Mouse (Mus musculus) mature B cell (primary cell): ENCODE data around the gene Ets1.

Source experiments
- in situ Hi-C: fragments of 300-500 bp; cut with MboI; formaldehyde crosslinking; loops from 2 replicates; pipeline ENCODE4 v1.14.3; 2019

Gene Ets1

GRCm38 (mm10) chr9:32758280-32758905 is 122.4 kb downstream of the Ets1 start:
- in situ Hi-C loops = loop anchor here (25.0 kb wide), 2 partner anchors 179 to 329 kb away; no protein-coding TSS in a partner anchor

GRCm38 (mm10) chr9:32760649-32761157 is 124.7 kb downstream of the Ets1 start:
- in situ Hi-C loops = loop anchor here (25.0 kb wide), 2 partner anchors 177 to 327 kb away; no protein-coding TSS in a partner anchor

GRCm38 (mm10) chr9:32761326-32761725 is 125.3 kb downstream of the Ets1 start:
- in situ Hi-C loops = loop anchor here (25.0 kb wide), 2 partner anchors 176 to 326 kb away; no protein-coding TSS in a partner anchor

GRCm38 (mm10) chr9:32764374-32764773 is 128.4 kb downstream of the Ets1 start:
- in situ Hi-C loops = loop anchor here (25.0 kb wide), 2 partner anchors 173 to 323 kb away; no protein-coding TSS in a partner anchor

- in situ Hi-C loops = loop anchor here (25.0 kb wide), 2 partner anchors 172 to 322 kb away; no protein-coding TSS in a partner anchor
These were observed 129.1 kb downstream of the Ets1 start for GRCm38 (mm10) chr9:32765123-32765522.

GRCm38 (mm10) chr9:32778866-32779265 is 142.8 kb downstream of the Ets1 start:
- in situ Hi-C loops = no loop called here

GRCm38 (mm10) chr9:32782391-32783092 is 146.5 kb downstream of the Ets1 start:
- in situ Hi-C loops = no loop called here

GRCm38 (mm10) chr9:32787091-32787490 is 151.1 kb downstream of the Ets1 start:
- in situ Hi-C loops = no loop called here

GRCm38 (mm10) chr9:32787615-32788014 is 151.6 kb downstream of the Ets1 start:
- in situ Hi-C loops = no loop called here

GRCm38 (mm10) chr9:32789306-32789705 is 153.3 kb downstream of the Ets1 start:
- in situ Hi-C loops = no loop called here

- in situ Hi-C loops = no loop called here
These were observed 155.7 kb downstream of the Ets1 start for GRCm38 (mm10) chr9:32791699-32792098.

GRCm38 (mm10) chr9:32798171-32798570 is 162.2 kb downstream of the Ets1 start:
- in situ Hi-C loops = no loop called here

GRCm38 (mm10) chr9:32806106-32806505 is 170.1 kb downstream of the Ets1 start:
- in situ Hi-C loops = no loop called here
